Mouse (Mus musculus) thymus, adult 2 months (tissue): Measurements from ENCODE around the gene Klhdc8a.

Experiments used
- CTCF ChIP-seq: fragments of 200-500 bp; IDR thresholded peaks from 2 replicates; pipeline ENCODE4 v1.5.1; 2012; ENCODE audit warnings: mild to moderate bottlenecking, control low read depth, low read length, moderate library complexity, borderline replicate concordance; ENCODE audit not compliant: control insufficient read depth, poor library complexity, insufficient read depth; ENCODE audit errors: extremely low read depth
- POLR2A ChIP-seq: fragments of 200-500 bp; IDR thresholded peaks from 2 replicates; pipeline ENCODE4 v1.6.1; 2012; ENCODE audit warnings: mild to moderate bottlenecking, low read length, control low read depth, moderate library complexity; ENCODE audit not compliant: control insufficient read depth, poor library complexity, insufficient read depth; ENCODE audit errors: extremely low read depth

DNA sequence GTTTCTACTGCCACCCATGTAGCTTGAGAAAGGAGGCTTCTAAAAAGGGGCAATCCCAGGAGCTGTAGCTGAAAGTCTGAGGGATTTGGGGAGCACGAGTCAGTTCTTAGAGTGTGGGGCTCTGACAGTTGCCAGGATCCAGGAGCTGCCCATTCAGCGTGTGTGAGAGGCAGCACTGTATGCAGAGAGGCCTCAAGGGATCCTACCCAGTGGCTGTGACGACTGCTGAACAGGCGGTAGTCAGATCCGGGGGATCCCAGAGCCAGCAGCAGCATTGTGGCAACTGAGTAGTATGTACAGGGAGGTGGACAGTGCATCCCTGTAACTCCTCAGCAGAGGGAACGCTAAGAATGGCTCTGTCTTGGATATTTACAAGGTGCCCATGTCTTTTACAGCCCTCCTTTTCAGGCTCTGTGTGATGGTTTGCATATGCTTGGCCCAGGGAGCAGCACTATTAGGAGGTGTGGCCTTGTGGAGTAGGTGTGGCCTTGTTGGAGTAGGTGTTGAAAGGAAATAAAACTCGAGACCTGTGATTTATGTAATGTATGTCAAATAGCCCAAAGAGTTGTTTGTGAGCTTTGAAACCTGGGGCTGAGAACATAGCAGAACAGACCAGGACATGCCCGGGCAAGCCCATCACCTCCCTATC lies 33.1 kb upstream of the Klhdc8a start:
- no peak for TF ChIP-seq CTCF
- TF ChIP-seq POLR2A, result no peak
